Mouse (Mus musculus) hindbrain, postnatal 0 days (tissue): ENCODE measurements at regions not wholly inside any gene's neighbourhood (a gene's known extent, or its start where the extent isn't known, plus 50 kb on each side); places are given as distances from the start of the nearest gene placed in this dataset.

Experiments
- ATAC-seq: fragments of 200-750 bp; cut with Nextera tagmentation; 2 replicates; pipeline ENCODE4 v1.8.0; 2017; ENCODE audit warnings: mild to moderate bottlenecking, moderate TSS enrichment, moderate library complexity
- DNase-seq: peaks from one replicate; pipeline ENCODE4 v3.0.0-alpha.2; 2015; ENCODE audit warnings: low spot score
- H3K27ac ChIP-seq: fragments of 300-500 bp; sonication (generic); 2 replicates; pipeline ENCODE4 v1.5.1; 2014; ENCODE audit warnings: mild to moderate bottlenecking
- H3K27me3 ChIP-seq: fragments of 300-500 bp; sonication (generic); 2 replicates; pipeline ENCODE4 v1.6.1; 2014; ENCODE audit warnings: low read length, mixed read lengths; ENCODE audit not compliant: insufficient read depth
- H3K36me3 ChIP-seq: fragments of 300-500 bp; sonication (generic); 2 replicates; pipeline ENCODE4 v1.6.1; 2014; ENCODE audit warnings: low read length, mixed read lengths; ENCODE audit not compliant: insufficient read depth
- H3K4me1 ChIP-seq: fragments of 300-500 bp; sonication (generic); 2 replicates; pipeline ENCODE4 v1.6.1; 2014; ENCODE audit warnings: antibody characterized with exemption, low read length, mixed read lengths; ENCODE audit not compliant: insufficient read depth
- H3K4me2 ChIP-seq: fragments of 300-500 bp; sonication (generic); 2 replicates; pipeline ENCODE4 v1.6.1; 2014; ENCODE audit warnings: low read depth, mild to moderate bottlenecking, low read length, moderate library complexity, mixed read lengths
- H3K4me3 ChIP-seq: fragments of 300-500 bp; sonication (generic); 2 replicates; pipeline ENCODE4 v1.5.1; 2014; ENCODE audit warnings: low read length
- H3K9ac ChIP-seq: fragments of 300-500 bp; sonication (generic); replicated peaks from 2 replicates; pipeline ENCODE4 v1.6.1; 2014; ENCODE audit warnings: mild to moderate bottlenecking, low read length, moderate library complexity, mixed read lengths
- H3K9me3 ChIP-seq: fragments of 300-500 bp; sonication (generic); 2 replicates; pipeline ENCODE4 v1.6.1; 2016; ENCODE audit warnings: low read length, mixed read lengths
- CTCF ChIP-seq: IDR thresholded peaks from 2 replicates; pipeline ENCODE4 v1.5.1; 2016; ENCODE audit warnings: antibody characterized with exemption, control low read depth, low read depth
- WGBS: fragments of 180-500 bp; shearing (Covaris S2); extraction: QIAGEN DNeasy Blood & Tissue Kit; methylation state at CpG from one replicate; pipeline ENCODE4 v1.1.7; 2014; 5-methylcytosine and 5-hydroxymethylcytosine counted together

- H3K9ac ChIP-seq, result no peak overlapping the region
- ATAC-seq, result no peak
- no peaks in the 10 kb centered on the region for H3K9me3 ChIP-seq
- DNase-seq, result peak; percentile 82
- H3K27ac ChIP-seq, result no peak overlapping the region
- no peak overlapping the region for H3K4me2 ChIP-seq
- no peaks in the 10 kb centered on the region for H3K27me3 ChIP-seq
- H3K4me1 ChIP-seq, result no peaks in the 10 kb centered on the region
- H3K4me3 ChIP-seq, result no peak overlapping the region
- H3K36me3 ChIP-seq, result no peaks in the 10 kb centered on the region
- 75% methylated on average over 9 of the region's 9 CpGs for WGBS
- TF ChIP-seq CTCF, result peak; percentile 78
Measured at GRCm38 (mm10) chr5:73864138-73864761, 204.0 kb downstream of the Usp46 start.

DNA sequence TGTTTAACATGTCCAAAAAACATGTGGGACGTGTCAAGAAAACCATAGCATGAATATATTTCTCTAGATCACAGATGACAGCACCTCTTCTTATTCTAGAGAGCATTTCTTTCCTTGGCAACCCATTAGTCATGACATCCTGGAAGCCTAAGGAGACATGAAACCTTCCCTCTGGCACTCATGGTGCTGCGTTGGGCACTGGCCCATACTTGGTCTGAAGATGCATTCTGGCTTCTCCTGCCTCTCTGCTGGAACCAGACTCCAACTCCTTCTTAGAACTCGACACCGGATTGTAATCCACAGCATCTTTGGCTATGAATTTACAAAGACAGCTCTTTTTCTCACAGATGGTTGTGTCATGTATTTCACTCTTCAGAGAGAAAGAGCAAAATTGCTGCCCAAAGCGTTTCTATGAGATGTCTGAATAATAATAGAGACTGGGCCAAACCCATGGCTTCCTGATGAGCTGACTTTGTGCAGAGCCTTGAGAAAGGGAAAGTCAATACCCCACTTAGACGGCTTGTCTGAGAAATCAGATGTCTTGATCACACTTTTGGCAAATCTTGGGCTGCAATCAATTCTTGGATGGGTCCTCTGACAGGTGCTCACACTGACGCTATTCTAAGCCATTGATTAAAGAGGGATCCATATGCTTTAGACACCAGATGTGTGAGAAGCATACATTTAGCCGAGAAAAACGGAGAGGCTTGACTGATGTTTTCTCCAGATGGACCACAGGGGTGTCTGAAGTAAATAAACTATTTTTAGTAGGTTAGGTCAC, 195.4 kb downstream of the Usp46 start:
- Histone ChIP-seq H3K9ac (no peak overlapping the region), H3K4me3 (no peak overlapping the region), H3K27me3 (no peaks in the 10 kb centered on the region), H3K4me1 (no peaks in the 10 kb centered on the region), H3K36me3 (no peaks in the 10 kb centered on the region), H3K9me3 (no peaks in the 10 kb centered on the region), H3K4me2 (no peak overlapping the region), H3K27ac (no peak overlapping the region)
- no peak for DNase-seq
- no peak for TF ChIP-seq CTCF
- ATAC-seq, result no peak
- WGBS, result 66% methylated on average over 9 of the region's 9 CpGs

- TF ChIP-seq CTCF, result no peak
- Histone ChIP-seq H3K4me1 (no peaks in the 10 kb centered on the region), H3K27ac (no peak overlapping the region), H3K9me3 (no peaks in the 10 kb centered on the region), H3K9ac (no peak overlapping the region), H3K36me3 (no peaks in the 10 kb centered on the region), H3K4me2 (no peak overlapping the region), H3K4me3 (no peak overlapping the region), H3K27me3 (no peaks in the 10 kb centered on the region)
- 75% methylated on average over 1 of the region's 1 CpGs for WGBS
- no peak for DNase-seq
- no peak for ATAC-seq
Measured at GRCm38 (mm10) chr5:73874770-73875169, 193.5 kb downstream of the Usp46 start.

DNA sequence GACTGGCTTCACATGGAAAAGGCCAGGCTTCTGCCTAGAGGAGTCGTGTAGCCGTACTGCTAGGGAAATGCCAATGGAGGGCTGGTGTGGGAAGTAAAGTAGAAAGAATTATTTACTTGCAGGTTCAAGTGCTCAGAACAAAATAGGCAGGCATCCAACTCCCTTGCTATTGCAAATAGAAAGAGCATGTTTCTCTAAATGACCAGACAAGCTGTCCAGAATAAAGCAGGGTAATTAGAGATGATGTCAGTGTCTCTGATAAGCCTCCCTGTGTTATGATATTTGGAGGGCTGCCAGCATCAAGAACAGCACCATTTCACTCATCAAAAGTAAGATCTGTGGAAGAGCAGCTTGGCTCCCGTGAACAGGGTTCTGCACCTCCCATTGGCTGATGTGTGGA, 192.4 kb downstream of the Usp46 start:
- H3K4me1 ChIP-seq, result no peaks in the 10 kb centered on the region
- H3K4me2 ChIP-seq, result no peak overlapping the region
- ATAC-seq (no peak), DNase-seq (peak; percentile 15)
- 55% methylated on average over 3 of the region's 3 CpGs for WGBS
- no peak overlapping the region for H3K27ac ChIP-seq
- no peaks in the 10 kb centered on the region for H3K9me3 ChIP-seq
- H3K9ac ChIP-seq, result no peak overlapping the region
- no peak for TF ChIP-seq CTCF
- no peaks in the 10 kb centered on the region for H3K36me3 ChIP-seq
- H3K4me3 ChIP-seq, result no peak overlapping the region
- H3K27me3 ChIP-seq, result no peaks in the 10 kb centered on the region

GRCm38 (mm10) chr5:73880936-73881335, 187.3 kb downstream of the Usp46 start:
- no peak overlapping the region for H3K9ac ChIP-seq
- 0 out of 2 replicates have a peak, but pooled peaks cover 4% of the 10 kb centered on the region for H3K4me1 ChIP-seq
- DNase-seq, result no peak
- H3K4me3 ChIP-seq, result no peak overlapping the region
- no peaks in the 10 kb centered on the region for H3K9me3 ChIP-seq
- H3K36me3 ChIP-seq, result no peaks in the 10 kb centered on the region
- H3K27ac ChIP-seq, result no peak overlapping the region
- no peaks in the 10 kb centered on the region for H3K27me3 ChIP-seq
- no peak overlapping the region for H3K4me2 ChIP-seq
- WGBS, result 88% methylated on average over 3 of the region's 3 CpGs
- ATAC-seq, result no peak
- TF ChIP-seq CTCF, result no peak

- ATAC-seq (no peak), DNase-seq (peak; percentile 63)
- H3K9ac ChIP-seq, result no peak overlapping the region
- H3K9me3 ChIP-seq, result no peaks in the 10 kb centered on the region
- H3K27ac ChIP-seq, result no peak overlapping the region
- 59% methylated on average over 5 of the region's 5 CpGs for WGBS
- H3K4me3 ChIP-seq, result no peak overlapping the region
- H3K27me3 ChIP-seq, result no peaks in the 10 kb centered on the region
- H3K36me3 ChIP-seq, result no peaks in the 10 kb centered on the region
- 0 out of 2 replicates have a peak, but pooled peaks cover 4% of the 10 kb centered on the region for H3K4me1 ChIP-seq
- TF ChIP-seq CTCF, result no peak
- no peak overlapping the region for H3K4me2 ChIP-seq
Measured at GRCm38 (mm10) chr5:73881941-73882340, 186.3 kb downstream of the Usp46 start.

DNA sequence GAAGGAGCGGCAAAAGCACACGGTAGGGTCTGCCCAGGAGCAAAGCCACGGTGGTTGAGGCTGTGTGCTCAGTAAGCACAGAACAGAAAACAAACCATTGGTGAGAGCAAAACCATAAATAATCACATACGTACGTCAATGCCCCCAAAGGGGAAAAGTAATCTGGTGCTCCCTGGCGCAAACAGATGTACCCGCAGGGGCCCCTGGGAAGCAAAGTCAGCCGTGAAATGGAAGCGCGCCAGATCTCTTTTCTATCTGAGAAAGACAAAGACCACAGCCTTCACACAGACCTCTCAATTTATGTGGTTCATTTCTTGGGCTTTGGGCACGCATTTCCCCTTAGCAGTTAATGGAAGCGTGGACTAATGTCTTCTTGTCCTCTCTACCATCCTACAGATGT, 183.2 kb downstream of the Usp46 start:
- Histone ChIP-seq H3K4me2 (peak overlapping the region; percentile 17), H3K9ac (no peak overlapping the region), H3K4me3 (no peak overlapping the region), H3K4me1 (0 out of 2 replicates have a peak, but pooled peaks cover 4% of the 10 kb centered on the region), H3K36me3 (no peaks in the 10 kb centered on the region), H3K9me3 (no peaks in the 10 kb centered on the region), H3K27me3 (no peaks in the 10 kb centered on the region), H3K27ac (no peak overlapping the region)
- TF ChIP-seq CTCF, result no peak
- DNase-seq (peak; percentile 47), ATAC-seq (no peak)
- WGBS, result 25% methylated on average over 12 of the region's 12 CpGs
